Mouse (Mus musculus) midbrain, embryonic 14.5 days (tissue): ENCODE data around the gene Gm47429. TPM values are rescaled to one million over a fixed set of nuclear protein-coding genes. Genes with fewer than 3 reads are reported as not detected.
A peak's percentile ranks its signal among the peaks of the same experiment; 100 is the strongest.
"Not testable (repeated sequence)": the region's sequence is repeated elsewhere in the genome, so short reads cannot be mapped to it uniquely, and the experiment has no call there.

Experiments
- ATAC-seq: fragments of 200-750 bp; cut with Nextera tagmentation; 2 replicates; pipeline ENCODE4 v1.8.0; 2017; ENCODE audit warnings: moderate number of reproducible peaks, moderate library complexity; ENCODE audit not compliant: low FRiP score, low TSS enrichment
- DNase-seq: peaks from one replicate; pipeline ENCODE4 v3.0.0-alpha.2; 2015
- H3K27ac ChIP-seq: fragments of 300-500 bp; sonication (generic); replicated peaks from 2 replicates; pipeline ENCODE4 v1.5.1; 2014; ENCODE audit warnings: mild to moderate bottlenecking, low read depth, low read length, moderate library complexity
- H3K27me3 ChIP-seq: fragments of 300-500 bp; sonication (generic); 2 replicates; pipeline ENCODE4 v1.6.1; 2014; ENCODE audit warnings: low read length, control low read depth, mixed read lengths; ENCODE audit not compliant: control insufficient read depth, insufficient read depth
- H3K36me3 ChIP-seq: fragments of 300-500 bp; sonication (generic); 2 replicates; pipeline ENCODE4 v1.6.1; 2014; ENCODE audit warnings: low read length, control low read depth; ENCODE audit not compliant: control insufficient read depth, insufficient read depth
- H3K4me1 ChIP-seq: fragments of 300-500 bp; sonication (generic); 2 replicates; pipeline ENCODE4 v1.6.1; 2014; ENCODE audit warnings: mild to moderate bottlenecking, antibody characterized with exemption, low read length, control low read depth; ENCODE audit not compliant: control insufficient read depth, insufficient read depth
- H3K4me2 ChIP-seq: fragments of 300-500 bp; sonication (generic); 2 replicates; pipeline ENCODE4 v1.6.1; 2014; ENCODE audit warnings: mild to moderate bottlenecking, low read length, moderate library complexity
- H3K4me3 ChIP-seq: fragments of 300-500 bp; sonication (generic); replicated peaks from 2 replicates; pipeline ENCODE4 v1.5.1; 2014; ENCODE audit warnings: low read depth, low read length
- H3K9ac ChIP-seq: fragments of 300-500 bp; sonication (generic); replicated peaks from 2 replicates; pipeline ENCODE4 v1.6.1; 2014; ENCODE audit warnings: mild to moderate bottlenecking, low read length, moderate library complexity
- H3K9me3 ChIP-seq: fragments of 300-500 bp; sonication (generic); 2 replicates; pipeline ENCODE4 v1.6.1; 2016; ENCODE audit warnings: low read length, control low read depth, mixed read lengths; ENCODE audit not compliant: control insufficient read depth
- WGBS: fragments of 180-500 bp; shearing (Covaris S2); extraction: QIAGEN DNeasy Blood & Tissue Kit; methylation state at CpG from one replicate; pipeline ENCODE4 v1.1.7; 2014; 5-methylcytosine and 5-hydroxymethylcytosine counted together
- polyA plus RNA-seq: library from polyadenylated mRNA; unstranded; fragments of >200 nt; fragmentation: Nextera tagmentation; extraction: Ambion mirVana; gene quantifications from 2 replicates; pipeline ENCODE4 v1.2.1, GENCODE M21; 2014

The Gm47429 gene
- polyA plus RNA-seq, result not detected in 2 replicates

GRCm38 (mm10) chr13:50443812-50444211 is at the start of gene Gm47429:
TSS of gene Gm47429 (minus strand) at chr13:50443912.
- Histone ChIP-seq H3K27me3 (no peaks in the 10 kb centered on the region), H3K4me1 (peaks cover 7% of the 10 kb centered on the region; the same call in 1 of the 2 replicates), H3K4me2 (no peak within 1 kb of the TSS), H3K36me3 (no peaks in the 10 kb centered on the region), H3K9ac (no peak within 1 kb of the TSS), H3K27ac (no peak within 1 kb of the TSS), H3K9me3 (no peaks in the 10 kb centered on the region), H3K4me3 (no peak within 1 kb of the TSS)
- 83% methylated on average over 2 of the region's 2 CpGs for WGBS
- ATAC-seq (no peak), DNase-seq (no peak)

GRCm38 (mm10) chr13:50488510-50488909 is 44.8 kb upstream of the Gm47429 start:
- ATAC-seq, result not testable (repeated sequence)

GRCm38 (mm10) chr13:50467007-50467406 is 23.3 kb upstream of the Gm47429 start, which contains the start of gene Nutm2:
TSS of gene Nutm2 (plus strand) at chr13:50467307.
- Histone ChIP-seq H3K4me3 (no peak within 1 kb of the TSS), H3K27ac (no peak within 1 kb of the TSS), H3K4me1 (no peaks in the 10 kb centered on the region), H3K36me3 (no peaks in the 10 kb centered on the region), H3K9me3 (no peaks in the 10 kb centered on the region), H3K9ac (no peak within 1 kb of the TSS), H3K4me2 (no peak within 1 kb of the TSS), H3K27me3 (no peaks in the 10 kb centered on the region)
- DNase-seq, result no peak
- no peak for ATAC-seq
- WGBS, result 81% methylated on average over 4 of the region's 4 CpGs

More at GRCm38 (mm10) chr13:50488510-50488909, 44.8 kb upstream of the Gm47429 start:
- DNase-seq, H3K27ac ChIP-seq, H3K36me3 ChIP-seq, H3K9me3 ChIP-seq, H3K4me3 ChIP-seq, H3K27me3 ChIP-seq, H3K4me2 ChIP-seq, H3K9ac ChIP-seq, H3K4me1 ChIP-seq: not testable (repeated sequence)

GRCm38 (mm10) chr13:50464621-50465562 is 21.2 kb upstream of the Gm47429 start:
- Histone ChIP-seq H3K4me2 (peak overlapping the region; percentile 41), H3K4me3 (peak overlapping the region; percentile 20; the same call in 1 of the 2 replicates), H3K9me3 (no peaks in the 10 kb centered on the region), H3K9ac (no peak overlapping the region; the same call in 1 of the 2 replicates), H3K27ac (no peak overlapping the region), H3K27me3 (no peaks in the 10 kb centered on the region), H3K4me1 (no peaks in the 10 kb centered on the region), H3K36me3 (no peaks in the 10 kb centered on the region)
- DNase-seq (peak; percentile 21), ATAC-seq (no peak)
- 55% methylated on average over 27 of the region's 27 CpGs for WGBS

GRCm38 (mm10) chr13:50460433-50460832 is 16.7 kb upstream of the Gm47429 start:
- H3K4me1 ChIP-seq, H3K36me3 ChIP-seq, H3K4me3 ChIP-seq, H3K27me3 ChIP-seq, H3K4me2 ChIP-seq, H3K9me3 ChIP-seq, H3K9ac ChIP-seq, DNase-seq, ATAC-seq, H3K27ac ChIP-seq: not testable (repeated sequence)
- WGBS, result 69% methylated on average over 2 of the region's 2 CpGs

GRCm38 (mm10) chr13:50453426-50453825 is 9.7 kb upstream of the Gm47429 start:
- H3K9me3 ChIP-seq, result no peaks in the 10 kb centered on the region
- no peaks in the 10 kb centered on the region for H3K27me3 ChIP-seq
- 36% methylated on average over 4 of the region's 4 CpGs for WGBS
- no peaks in the 10 kb centered on the region for H3K36me3 ChIP-seq
- DNase-seq (no peak), ATAC-seq (no peak)
- H3K4me3 ChIP-seq, result no peak overlapping the region
- no peak overlapping the region for H3K4me2 ChIP-seq
- H3K27ac ChIP-seq, result no peak overlapping the region
- no peaks in the 10 kb centered on the region for H3K4me1 ChIP-seq
- H3K9ac ChIP-seq, result no peak overlapping the region

- not testable (repeated sequence) for ATAC-seq, H3K36me3 ChIP-seq, H3K4me1 ChIP-seq, H3K4me3 ChIP-seq, H3K9me3 ChIP-seq, DNase-seq, H3K27me3 ChIP-seq, H3K27ac ChIP-seq, H3K4me2 ChIP-seq, H3K9ac ChIP-seq
- WGBS, result 80% methylated on average over 9 of the region's 9 CpGs
These were observed 8.6 kb upstream of the Gm47429 start for GRCm38 (mm10) chr13:50452266-50452665.

- peaks cover 7% of the 10 kb centered on the region; the same call in 1 of the 2 replicates for H3K4me1 ChIP-seq
- DNase-seq, result no peak
These were observed 1.5 kb upstream of the Gm47429 start for GRCm38 (mm10) chr13:50445261-50445660.

GRCm38 (mm10) chr13:50426686-50427085 is 17.0 kb downstream of the Gm47429 start:
- Histone ChIP-seq H3K4me1 (no peaks in the 10 kb centered on the region), H3K27me3 (no peaks in the 10 kb centered on the region), H3K36me3 (peaks cover 96% of the 10 kb centered on the region), H3K4me2 (no peak overlapping the region), H3K9me3 (no peaks in the 10 kb centered on the region), H3K27ac (no peak overlapping the region), H3K4me3 (no peak overlapping the region), H3K9ac (no peak overlapping the region)
- no peak for DNase-seq
- ATAC-seq, result no peak
- 92% methylated on average over 4 of the region's 4 CpGs for WGBS

More at GRCm38 (mm10) chr13:50445261-50445660, 1.5 kb upstream of the Gm47429 start:
- no peaks in the 10 kb centered on the region for H3K27me3 ChIP-seq
- no peak for ATAC-seq
- H3K4me3 ChIP-seq, result no peak overlapping the region
- H3K9ac ChIP-seq, result no peak overlapping the region
- WGBS, result 65% methylated on average over 4 of the region's 4 CpGs
- H3K9me3 ChIP-seq, result no peaks in the 10 kb centered on the region
- no peaks in the 10 kb centered on the region for H3K36me3 ChIP-seq
- H3K27ac ChIP-seq, result no peak overlapping the region
- H3K4me2 ChIP-seq, result no peak overlapping the region
